Mouse (Mus musculus): ENCODE results near the gene Sgcd. TPM values are rescaled to one million over a fixed set of nuclear protein-coding genes. Genes with fewer than 3 reads are reported as not detected.

Gene Sgcd
- total and polyA plus RNA-seq, 2 experiments from 2014 or later: 2.5 to 25.4 TPM

DNA sequence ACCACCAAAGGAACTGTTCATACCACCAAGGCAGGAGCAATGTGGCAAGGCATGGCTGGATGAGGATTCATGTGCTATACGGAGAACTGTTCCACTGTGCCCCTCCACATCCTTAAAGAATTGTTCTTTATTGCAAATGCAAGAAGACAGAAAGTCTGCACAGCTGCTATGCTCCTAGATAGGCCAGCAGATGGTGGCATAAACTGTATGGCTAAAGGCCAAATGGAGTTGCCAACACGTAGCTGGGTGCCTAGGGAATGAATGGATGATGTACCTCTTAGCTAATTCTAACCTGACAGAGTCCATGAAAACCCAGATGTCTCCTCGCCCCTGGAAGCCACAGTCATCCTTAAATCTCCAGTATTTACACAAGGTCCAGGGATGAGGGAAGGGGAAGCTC lies 103.5 kb downstream of the Sgcd start:
- peak; percentile 27; the same call in 1 of the 2 replicates for TF ChIP-seq CTCF (IDR thresholded peaks at IDR 0.05; ENCODE audit: low read depth)
- Histone ChIP-seq H3K27ac (ENCODE audit: low read depth, low read length) (no peak overlapping the region; the same call in 1 of the 2 replicates), H3K4me3 (ENCODE audit: low read depth, low read length) (no peak overlapping the region), H3K9ac (no peak overlapping the region), H3K9me3 (ENCODE audit: low read length) (no peaks in the 10 kb centered on the region), H3K27me3 (ENCODE audit: insufficient read depth, low read length) (no peaks in the 10 kb centered on the region), H3K4me1 (ENCODE audit: insufficient read depth) (no peaks in the 10 kb centered on the region), H3K4me2 (ENCODE audit: low read depth) (no peak overlapping the region), H3K36me3 (ENCODE audit: insufficient read depth) (no peaks in the 10 kb centered on the region)
- 32% methylated on average over 3 of the region's 3 CpGs for WGBS
- ATAC-seq: peak; percentile 86
- peak; percentile 61 for DNase-seq

DNA sequence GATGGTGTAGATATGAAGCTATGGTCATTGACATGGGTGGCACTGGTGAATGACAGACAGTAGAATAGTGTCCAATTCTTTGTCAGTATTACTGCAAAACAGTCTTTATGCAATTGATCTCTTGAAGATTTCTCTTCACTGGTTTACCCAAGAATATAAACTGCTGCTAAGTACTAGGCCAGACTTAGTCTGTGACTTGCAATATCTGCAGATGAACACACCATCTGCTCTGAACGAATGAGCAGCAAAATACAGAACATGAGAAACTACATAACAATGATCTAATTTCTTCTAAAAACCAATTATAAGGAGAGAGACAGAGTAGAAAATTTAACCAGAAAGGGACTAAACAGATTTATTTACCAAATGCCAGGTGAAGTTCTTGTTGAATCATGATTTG lies 105.2 kb downstream of the Sgcd start:
- H3K27ac ChIP-seq (ENCODE audit: low read depth, low read length): no peak overlapping the region
- ATAC-seq: peak; percentile 64; the same call in 1 of the 2 replicates
- H3K27me3 ChIP-seq (ENCODE audit: insufficient read depth, low read length): no peaks in the 10 kb centered on the region
- no peak overlapping the region for H3K9ac ChIP-seq
- no peaks in the 10 kb centered on the region for H3K9me3 ChIP-seq (ENCODE audit: low read length)
- H3K4me1 ChIP-seq (ENCODE audit: insufficient read depth): no peaks in the 10 kb centered on the region
- no peak overlapping the region for H3K4me3 ChIP-seq (ENCODE audit: low read depth, low read length)
- TF ChIP-seq CTCF (IDR thresholded peaks at IDR 0.05; ENCODE audit: low read depth): no peak
- 41% methylated on average over 1 of the region's 1 CpGs for WGBS
- no peaks in the 10 kb centered on the region for H3K36me3 ChIP-seq (ENCODE audit: insufficient read depth)
- peak; percentile 42 for DNase-seq
- no peak overlapping the region for H3K4me2 ChIP-seq (ENCODE audit: low read depth)

DNA sequence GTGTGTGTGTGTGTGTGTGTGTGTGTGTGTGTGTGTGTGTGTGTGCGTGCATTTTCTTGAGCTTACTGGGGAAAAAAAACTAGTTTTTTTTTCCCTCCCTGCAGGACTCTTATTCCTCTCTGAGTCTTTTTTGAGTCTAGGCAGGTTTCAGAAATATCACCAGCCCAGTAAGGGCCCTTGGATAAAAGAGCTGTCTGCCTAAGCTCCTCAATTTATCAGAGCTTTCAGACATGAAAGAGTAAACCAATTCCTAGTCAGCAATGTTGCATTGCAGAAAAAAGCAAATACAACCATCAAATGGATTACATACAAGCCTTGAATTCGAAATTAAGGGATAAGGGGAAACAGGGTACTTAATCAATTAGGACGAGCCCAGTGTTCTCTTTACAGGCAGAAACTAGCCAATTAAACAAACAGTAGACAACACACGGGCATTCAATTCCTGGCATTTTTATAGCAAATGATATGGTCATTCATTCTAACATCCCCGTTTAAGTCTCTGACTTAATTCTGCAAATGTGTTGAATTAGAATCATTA lies 112.1 kb downstream of the Sgcd start:
- no peak overlapping the region for H3K4me2 ChIP-seq (ENCODE audit: low read depth)
- no peaks in the 10 kb centered on the region for H3K27me3 ChIP-seq (ENCODE audit: insufficient read depth, low read length)
- H3K4me3 ChIP-seq (ENCODE audit: low read depth, low read length): no peak overlapping the region
- WGBS: 9% methylated on average over 5 of the region's 5 CpGs
- no peaks in the 10 kb centered on the region for H3K36me3 ChIP-seq (ENCODE audit: insufficient read depth)
- ATAC-seq (no peak), DNase-seq (no peak)
- TF ChIP-seq CTCF (IDR thresholded peaks at IDR 0.05; ENCODE audit: low read depth): no peak
- no peaks in the 10 kb centered on the region for H3K9me3 ChIP-seq (ENCODE audit: low read length)
- no peak overlapping the region for H3K27ac ChIP-seq (ENCODE audit: low read depth, low read length)
- H3K9ac ChIP-seq: no peak overlapping the region
- H3K4me1 ChIP-seq (ENCODE audit: insufficient read depth): no peaks in the 10 kb centered on the region

DNA sequence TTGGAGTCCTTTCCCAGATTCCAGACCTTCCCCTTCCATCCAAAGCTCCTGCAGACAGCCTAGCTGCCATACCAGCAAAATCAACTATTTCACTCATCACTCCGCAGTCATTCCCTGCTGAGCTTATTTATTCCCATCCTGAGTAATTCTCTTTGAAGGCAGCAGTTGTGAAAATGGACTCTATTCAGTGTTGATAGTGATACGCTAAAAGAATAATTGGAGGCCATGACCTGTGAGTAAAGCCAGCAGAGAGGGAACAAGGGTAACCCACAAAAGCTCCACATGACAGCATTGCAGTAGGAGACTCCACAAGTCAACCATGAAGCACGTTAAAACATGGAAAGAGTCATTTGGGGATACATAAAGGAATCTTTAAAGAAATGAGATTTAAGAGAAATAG lies 142.9 kb downstream of the Sgcd start:
- no peaks in the 10 kb centered on the region for H3K27me3 ChIP-seq (ENCODE audit: insufficient read depth, low read length)
- H3K27ac ChIP-seq (ENCODE audit: low read depth, low read length): no peak overlapping the region
- ATAC-seq (no peak), DNase-seq (no peak)
- H3K4me1 ChIP-seq (ENCODE audit: insufficient read depth): no peaks in the 10 kb centered on the region
- no peak for TF ChIP-seq CTCF (IDR thresholded peaks at IDR 0.05; ENCODE audit: low read depth)
- H3K4me3 ChIP-seq (ENCODE audit: low read depth, low read length): no peak overlapping the region
- H3K9me3 ChIP-seq (ENCODE audit: low read length): no peaks in the 10 kb centered on the region
- WGBS: 13% methylated on average over 3 of the region's 3 CpGs
- no peaks in the 10 kb centered on the region for H3K36me3 ChIP-seq (ENCODE audit: insufficient read depth)
- H3K9ac ChIP-seq: no peak overlapping the region
- no peak overlapping the region for H3K4me2 ChIP-seq (ENCODE audit: low read depth)

DNA sequence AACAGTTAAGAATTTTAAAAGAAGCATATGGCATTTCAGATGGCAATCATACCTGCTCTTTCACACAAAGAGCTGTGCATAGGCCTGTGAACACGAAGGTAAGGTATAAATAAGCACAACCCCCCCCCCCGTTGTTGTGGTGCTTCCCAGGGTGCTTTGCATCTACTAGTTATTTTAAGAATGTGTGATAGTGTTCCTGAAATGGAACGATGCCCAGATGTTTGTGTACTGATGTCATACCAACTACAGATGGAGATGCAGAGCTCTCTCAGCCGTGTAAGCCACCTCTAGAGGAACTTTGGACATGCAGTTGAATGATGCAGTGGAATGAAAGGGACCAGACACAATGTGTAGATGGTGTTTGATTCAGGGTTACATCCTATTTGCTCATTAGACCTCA lies 155.5 kb downstream of the Sgcd start:
- no peak for DNase-seq
- Histone ChIP-seq H3K27me3 (ENCODE audit: insufficient read depth, low read length) (no peaks in the 10 kb centered on the region), H3K4me2 (ENCODE audit: low read depth) (no peak overlapping the region), H3K9me3 (ENCODE audit: low read length) (no peaks in the 10 kb centered on the region), H3K4me1 (ENCODE audit: insufficient read depth) (no peaks in the 10 kb centered on the region), H3K36me3 (ENCODE audit: insufficient read depth) (no peaks in the 10 kb centered on the region), H3K4me3 (ENCODE audit: low read depth, low read length) (no peak overlapping the region), H3K9ac (no peak overlapping the region), H3K27ac (ENCODE audit: low read depth, low read length) (no peak overlapping the region)
- WGBS: 61% methylated on average over 4 of the region's 4 CpGs
- ATAC-seq: no peak
- TF ChIP-seq CTCF (IDR thresholded peaks at IDR 0.05; ENCODE audit: low read depth): no peak

DNA sequence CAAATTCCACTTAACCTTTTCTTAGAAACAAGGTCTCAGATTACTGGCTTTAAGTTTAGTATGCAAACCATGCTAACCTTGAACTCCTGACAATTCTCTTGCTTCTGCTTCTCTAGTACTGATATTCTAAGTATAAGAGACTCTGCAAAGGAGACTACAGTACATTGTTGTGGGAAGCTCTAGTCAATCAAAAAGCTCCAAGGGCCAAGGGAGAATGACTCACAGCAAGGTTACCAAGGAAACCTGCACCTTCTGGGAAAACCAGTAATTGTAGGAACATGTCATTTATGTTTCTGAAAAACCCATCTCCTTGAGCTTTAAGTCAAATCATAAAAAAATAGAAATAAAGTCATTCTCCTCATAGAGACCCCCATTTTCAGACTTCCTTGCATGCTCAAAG lies 178.5 kb downstream of the Sgcd start:
- ATAC-seq: no peak
- H3K9me3 ChIP-seq (ENCODE audit: low read length): no peaks in the 10 kb centered on the region

DNA sequence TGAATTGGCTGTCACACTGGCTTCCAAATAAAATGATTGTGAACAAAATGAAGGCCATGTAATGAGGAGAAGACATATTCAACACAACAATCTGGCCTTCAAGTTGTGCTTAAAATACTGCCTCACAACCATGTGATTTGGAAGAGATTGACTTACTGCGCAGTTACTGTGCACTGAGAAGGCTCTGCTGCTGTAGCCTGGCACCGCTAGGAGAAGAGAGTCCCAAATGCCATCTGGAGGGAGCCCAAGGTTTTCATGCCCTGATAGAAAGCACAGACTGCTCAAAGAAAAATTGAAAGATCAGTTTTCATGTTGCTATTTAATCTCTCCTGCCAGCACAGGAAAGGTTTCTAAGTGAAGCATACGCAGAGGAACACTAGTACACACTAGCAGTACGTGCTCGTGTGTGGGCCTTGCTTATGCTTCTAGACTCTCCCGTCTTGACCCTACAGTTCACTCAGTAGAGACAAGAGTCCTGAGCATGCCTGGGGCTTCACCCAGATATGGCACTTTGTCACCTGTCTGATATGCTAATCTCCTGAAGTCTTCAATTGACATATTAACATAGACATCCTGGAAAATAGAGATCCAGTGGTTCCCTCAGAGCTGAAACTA lies 184.6 kb downstream of the Sgcd start:
- peak; percentile 78 for DNase-seq
- no peak overlapping the region for H3K4me3 ChIP-seq (ENCODE audit: low read depth, low read length)
- no peak overlapping the region for H3K9ac ChIP-seq
- WGBS: 74% methylated on average over 6 of the region's 6 CpGs
- TF ChIP-seq CTCF (IDR thresholded peaks at IDR 0.05; ENCODE audit: low read depth): peak; percentile 35
- no peaks in the 10 kb centered on the region for H3K9me3 ChIP-seq (ENCODE audit: low read length)
- no peak overlapping the region for H3K4me2 ChIP-seq (ENCODE audit: low read depth)
- H3K27me3 ChIP-seq (ENCODE audit: insufficient read depth, low read length): no peaks in the 10 kb centered on the region
- no peaks in the 10 kb centered on the region for H3K36me3 ChIP-seq (ENCODE audit: insufficient read depth)
- H3K4me1 ChIP-seq (ENCODE audit: insufficient read depth): no peaks in the 10 kb centered on the region
- H3K27ac ChIP-seq (ENCODE audit: low read depth, low read length): no peak overlapping the region
- peak; percentile 97 for ATAC-seq

More for the DNA sequence above, 178.5 kb downstream of the Sgcd start:
- no peak overlapping the region for H3K4me3 ChIP-seq (ENCODE audit: low read depth, low read length)
- no peak for TF ChIP-seq CTCF (IDR thresholded peaks at IDR 0.05; ENCODE audit: low read depth)
- no peaks in the 10 kb centered on the region for H3K36me3 ChIP-seq (ENCODE audit: insufficient read depth)
- H3K4me1 ChIP-seq (ENCODE audit: insufficient read depth): no peaks in the 10 kb centered on the region
- no peak overlapping the region for H3K4me2 ChIP-seq (ENCODE audit: low read depth)
- no peak for DNase-seq
- H3K27ac ChIP-seq (ENCODE audit: low read depth, low read length): no peak overlapping the region
- H3K27me3 ChIP-seq (ENCODE audit: insufficient read depth, low read length): no peaks in the 10 kb centered on the region
- H3K9ac ChIP-seq: no peak overlapping the region
